13 mouse cellular contexts compared by ENCODE assay signal in the genomic region with DNA sequence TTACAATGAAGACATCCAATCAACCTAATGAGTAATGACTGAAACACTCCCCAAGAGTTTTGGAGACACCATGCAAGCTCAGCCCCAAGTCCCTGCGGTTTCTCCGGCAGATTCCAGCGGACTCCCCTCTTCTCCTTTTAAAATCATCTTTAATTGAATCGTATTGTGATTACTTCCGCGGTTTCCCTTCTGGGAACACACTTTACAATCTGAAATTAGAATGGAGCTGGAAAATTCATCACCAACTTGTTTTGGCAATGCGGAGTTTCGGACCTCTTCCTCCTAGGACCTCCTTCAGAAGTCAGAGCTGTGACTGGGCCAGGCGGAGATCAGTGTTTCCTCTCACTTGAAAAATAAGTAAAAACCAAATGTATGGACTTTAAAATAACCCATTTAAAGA.
"Had no signal": no experiment of that assay in that cellular context is flagged by ENCODE, and none has a peak within 500 bp of the region (broad histone marks: within the 10 kb centered on the region; RNA-seq: fewer than 3 reads in every experiment).

No protein-coding gene starts in this region.

- H3K27ac ChIP-seq: liver, embryonic 13.5 days; lung, embryonic 15.5 days; macrophage; midbrain, embryonic 15.5 days; neural tube, embryonic 12.5 days had no signal

- H3K36me3 ChIP-seq: liver, embryonic 13.5 days; lung, embryonic 15.5 days; midbrain, embryonic 15.5 days; neural tube, embryonic 12.5 days had no signal

- DNase-seq: kidney, postnatal 14 days; left cerebral cortex, postnatal 4 days; liver, embryonic 13.5 days; liver, postnatal 0 days; lung, postnatal 14 days; spleen, adult 18-20 months; thymus, postnatal 36 days had no signal

- H3K4me1 ChIP-seq: megakaryocyte, embryonic 14.5 days had no signal

- H3K27me3 ChIP-seq: liver, embryonic 13.5 days; lung, embryonic 15.5 days; megakaryocyte, embryonic 14.5 days; midbrain, embryonic 15.5 days; neural tube, embryonic 12.5 days had no signal

- H3K9ac ChIP-seq: liver, embryonic 13.5 days; liver, postnatal 0 days; lung, embryonic 15.5 days; midbrain, embryonic 15.5 days; neural tube, embryonic 12.5 days had no signal

- H3K9me3 ChIP-seq: liver, embryonic 13.5 days; lung, embryonic 15.5 days; midbrain, embryonic 15.5 days; neural tube, embryonic 12.5 days had no signal

- H3K4me2 ChIP-seq: liver, embryonic 13.5 days; lung, embryonic 15.5 days; midbrain, embryonic 11.5 days; midbrain, embryonic 15.5 days; neural tube, embryonic 12.5 days had no signal

- ATAC-seq: liver, postnatal 0 days; midbrain, embryonic 15.5 days had no signal

- H3K4me3 ChIP-seq: liver, embryonic 13.5 days; lung, embryonic 15.5 days; megakaryocyte, embryonic 14.5 days; midbrain, embryonic 15.5 days; neural tube, embryonic 12.5 days had no signal
